Mouse (Mus musculus) hindbrain, embryonic 11.5 days (tissue): ENCODE measurements around the gene Fyttd1. TPM values are rescaled to one million over a fixed set of nuclear protein-coding genes. Genes with fewer than 3 reads are reported as not detected.

Source experiments
- ATAC-seq: fragments of 200-750 bp; cut with Nextera tagmentation; 2 replicates; pipeline ENCODE4 v1.8.0; 2017; ENCODE audit warnings: mild to moderate bottlenecking, moderate TSS enrichment, moderate library complexity; ENCODE audit not compliant: low FRiP score
- DNase-seq: peaks from one replicate; pipeline ENCODE4 v3.0.0-alpha.2; 2015; ENCODE audit warnings: low spot score
- H3K27ac ChIP-seq: fragments of 300-500 bp; sonication (generic); 2 replicates; pipeline ENCODE4 v1.5.1; 2014; ENCODE audit warnings: mild to moderate bottlenecking, low read depth, low read length
- H3K27me3 ChIP-seq: fragments of 300-500 bp; sonication (generic); 2 replicates; pipeline ENCODE4 v1.6.1; 2014; ENCODE audit warnings: mild to moderate bottlenecking, low read length, moderate library complexity, mixed read lengths; ENCODE audit not compliant: control insufficient read depth, insufficient read depth
- H3K36me3 ChIP-seq: fragments of 300-500 bp; sonication (generic); 2 replicates; pipeline ENCODE4 v1.6.1; 2014; ENCODE audit warnings: mild to moderate bottlenecking, low read length, moderate library complexity, mixed read lengths; ENCODE audit not compliant: control insufficient read depth, insufficient read depth
- H3K4me1 ChIP-seq: fragments of 300-500 bp; sonication (generic); replicated peaks from 2 replicates; pipeline ENCODE4 v1.6.1; 2014; ENCODE audit warnings: low read length, mixed read lengths; ENCODE audit not compliant: control insufficient read depth, insufficient read depth
- H3K4me2 ChIP-seq: fragments of 300-500 bp; sonication (generic); replicated peaks from 2 replicates; pipeline ENCODE4 v1.6.1; 2014; ENCODE audit warnings: mild to moderate bottlenecking, low read depth, low read length
- H3K4me3 ChIP-seq: fragments of 300-500 bp; sonication (generic); 2 replicates; pipeline ENCODE4 v1.5.1; 2014; ENCODE audit warnings: low read depth, low read length
- H3K9ac ChIP-seq: fragments of 300-500 bp; sonication (generic); 2 replicates; pipeline ENCODE4 v1.6.1; 2014; ENCODE audit warnings: low read depth, low read length
- H3K9me3 ChIP-seq: fragments of 300-500 bp; sonication (generic); 2 replicates; pipeline ENCODE4 v1.6.1; 2016; ENCODE audit warnings: low read length; ENCODE audit not compliant: control insufficient read depth
- WGBS: fragments of 180-500 bp; shearing (Covaris S2); extraction: QIAGEN DNeasy Blood & Tissue Kit; methylation state at CpG from one replicate; pipeline ENCODE4 v1.1.7; 2014; 5-methylcytosine and 5-hydroxymethylcytosine counted together
- polyA plus RNA-seq: library from polyadenylated mRNA; unstranded; fragments of >200 nt; fragmentation: Nextera tagmentation; extraction: Ambion mirVana; gene quantifications from 2 replicates; pipeline ENCODE4 v1.2.1, GENCODE M21; 2014

Gene Fyttd1
- polyA plus RNA-seq, 1 experiment from 2014 or later = 141 TPM

- DNase-seq (no peak), ATAC-seq (no peak)
- Histone ChIP-seq H3K4me1 (no peaks in the 10 kb centered on the region), H3K27ac (no peak overlapping the region), H3K4me3 (no peak overlapping the region), H3K36me3 (no peaks in the 10 kb centered on the region), H3K9ac (no peak overlapping the region), H3K4me2 (no peak overlapping the region), H3K27me3 (no peaks in the 10 kb centered on the region), H3K9me3 (no peaks in the 10 kb centered on the region)
- WGBS = 82% methylated on average over 4 of the region's 4 CpGs
These were observed 18.9 kb upstream of the Fyttd1 start for GRCm38 (mm10) chr16:32858356-32858755.

GRCm38 (mm10) chr16:32858771-32859636 lies 18.3 kb upstream of the Fyttd1 start:
- Histone ChIP-seq H3K27me3 (no peaks in the 10 kb centered on the region), H3K27ac (no peak overlapping the region), H3K4me1 (no peaks in the 10 kb centered on the region), H3K4me3 (no peak overlapping the region), H3K36me3 (no peaks in the 10 kb centered on the region), H3K4me2 (no peak overlapping the region), H3K9ac (no peak overlapping the region), H3K9me3 (no peaks in the 10 kb centered on the region)
- WGBS = 83% methylated on average over 12 of the region's 12 CpGs
- ATAC-seq = no peak
- DNase-seq = no peak

- H3K27ac ChIP-seq = no peak overlapping the region
- no peak overlapping the region for H3K9ac ChIP-seq
- H3K4me3 ChIP-seq = no peak overlapping the region
- DNase-seq = no peak
- no peaks in the 10 kb centered on the region for H3K9me3 ChIP-seq
- no peak overlapping the region for H3K4me2 ChIP-seq
- ATAC-seq = no peak
- H3K4me1 ChIP-seq = no peaks in the 10 kb centered on the region
- no peaks in the 10 kb centered on the region for H3K27me3 ChIP-seq
- no peaks in the 10 kb centered on the region for H3K36me3 ChIP-seq
- 87% methylated on average over 3 of the region's 3 CpGs for WGBS
These were observed 15.4 kb upstream of the Fyttd1 start for GRCm38 (mm10) chr16:32861813-32862385.

GRCm38 (mm10) chr16:32865401-32865800 lies 11.9 kb upstream of the Fyttd1 start:
- Histone ChIP-seq H3K4me3 (no peak overlapping the region), H3K9me3 (no peaks in the 10 kb centered on the region), H3K4me2 (no peak overlapping the region), H3K4me1 (no peaks in the 10 kb centered on the region), H3K27ac (no peak overlapping the region), H3K36me3 (no peaks in the 10 kb centered on the region), H3K9ac (no peak overlapping the region), H3K27me3 (no peaks in the 10 kb centered on the region)
- WGBS = 90% methylated on average over 4 of the region's 4 CpGs
- DNase-seq (no peak), ATAC-seq (no peak)

- no peak overlapping the region for H3K9ac ChIP-seq
- ATAC-seq = no peak
These were observed 10.6 kb upstream of the Fyttd1 start for GRCm38 (mm10) chr16:32866713-32867112.

GRCm38 (mm10) chr16:32867919-32868552 lies 9.3 kb upstream of the Fyttd1 start:
- no peaks in the 10 kb centered on the region for H3K27me3 ChIP-seq
- peak; percentile 99 for ATAC-seq
- no peak overlapping the region for H3K27ac ChIP-seq
- peak overlapping the region; percentile 60 for H3K4me2 ChIP-seq
- DNase-seq = peak; percentile 93
- peak overlapping the region; percentile 74 for H3K4me3 ChIP-seq
- H3K9ac ChIP-seq = peak overlapping the region; percentile 74
- H3K36me3 ChIP-seq = no peaks in the 10 kb centered on the region
- WGBS = under 1% methylated on average over 35 of the region's 35 CpGs
- no peaks in the 10 kb centered on the region for H3K9me3 ChIP-seq
- no peaks in the 10 kb centered on the region for H3K4me1 ChIP-seq

More at GRCm38 (mm10) chr16:32866713-32867112, 10.6 kb upstream of the Fyttd1 start:
- H3K27me3 ChIP-seq = no peaks in the 10 kb centered on the region
- H3K4me3 ChIP-seq = no peak overlapping the region
- H3K4me1 ChIP-seq = no peaks in the 10 kb centered on the region
- H3K9me3 ChIP-seq = no peaks in the 10 kb centered on the region
- no peak overlapping the region for H3K4me2 ChIP-seq
- WGBS = 86% methylated on average over 5 of the region's 5 CpGs
- no peaks in the 10 kb centered on the region for H3K36me3 ChIP-seq
- no peak for DNase-seq
- H3K27ac ChIP-seq = no peak overlapping the region

- H3K4me2 ChIP-seq = no peak overlapping the region
- 54% methylated on average over 5 of the region's 5 CpGs for WGBS
- H3K4me1 ChIP-seq = no peaks in the 10 kb centered on the region
- no peaks in the 10 kb centered on the region for H3K9me3 ChIP-seq
- no peak for ATAC-seq
- DNase-seq = no peak
- no peak overlapping the region for H3K9ac ChIP-seq
- H3K36me3 ChIP-seq = no peaks in the 10 kb centered on the region
- no peak overlapping the region for H3K4me3 ChIP-seq
- H3K27ac ChIP-seq = no peak overlapping the region
- no peaks in the 10 kb centered on the region for H3K27me3 ChIP-seq
These were observed 7.1 kb upstream of the Fyttd1 start for GRCm38 (mm10) chr16:32870231-32870630.

GRCm38 (mm10) chr16:32873366-32873765 lies 3.9 kb upstream of the Fyttd1 start:
- no peak for ATAC-seq

More at GRCm38 (mm10) chr16:32873366-32873765, 3.9 kb upstream of the Fyttd1 start:
- no peak overlapping the region for H3K4me2 ChIP-seq
- no peaks in the 10 kb centered on the region for H3K36me3 ChIP-seq
- 57% methylated on average over 3 of the region's 3 CpGs for WGBS
- H3K4me1 ChIP-seq = no peaks in the 10 kb centered on the region
- no peaks in the 10 kb centered on the region for H3K27me3 ChIP-seq
- no peak overlapping the region for H3K9ac ChIP-seq
- no peak overlapping the region for H3K27ac ChIP-seq
- no peak overlapping the region for H3K4me3 ChIP-seq
- no peaks in the 10 kb centered on the region for H3K9me3 ChIP-seq
- no peak for DNase-seq
